Mouse (Mus musculus) kidney, postnatal 0 days (tissue): Measurements from ENCODE around the gene Ica1. TPM values are rescaled to one million over a fixed set of nuclear protein-coding genes. Genes with fewer than 3 reads are reported as not detected.

Source experiments
- ATAC-seq: fragments of 200-750 bp; cut with Nextera tagmentation; replicated peaks from 2 replicates; pipeline ENCODE4 v1.8.0; 2017; ENCODE audit warnings: low read depth, moderate number of reproducible peaks, moderate TSS enrichment, moderate library complexity; ENCODE audit not compliant: low FRiP score
- DNase-seq: peaks from one replicate; pipeline ENCODE4 v3.0.0-alpha.2; 2016; ENCODE audit warnings: low spot score
- H3K27ac ChIP-seq: fragments of 300-500 bp; sonication (generic); 2 replicates; pipeline ENCODE4 v1.5.1; 2014; ENCODE audit warnings: mild to moderate bottlenecking
- H3K27me3 ChIP-seq: fragments of 300-500 bp; sonication (generic); 2 replicates; pipeline ENCODE4 v1.6.1; 2014; ENCODE audit warnings: low read length, mixed read lengths; ENCODE audit not compliant: insufficient read depth
- H3K36me3 ChIP-seq: fragments of 300-500 bp; sonication (generic); 2 replicates; pipeline ENCODE4 v1.6.1; 2014; ENCODE audit warnings: low read length, mixed read lengths; ENCODE audit not compliant: insufficient read depth
- H3K4me1 ChIP-seq: fragments of 300-500 bp; sonication (generic); replicated peaks from 2 replicates; pipeline ENCODE4 v1.6.1; 2014; ENCODE audit warnings: antibody characterized with exemption, low read length, mixed read lengths; ENCODE audit not compliant: insufficient read depth
- H3K4me2 ChIP-seq: fragments of 300-500 bp; sonication (generic); 2 replicates; pipeline ENCODE4 v1.6.1; 2014; ENCODE audit warnings: mild to moderate bottlenecking, low read length, moderate library complexity, mixed read lengths
- H3K4me3 ChIP-seq: fragments of 300-500 bp; sonication (generic); replicated peaks from 2 replicates; pipeline ENCODE4 v1.5.1; 2014; ENCODE audit warnings: low read depth, low read length
- H3K9ac ChIP-seq: fragments of 300-500 bp; sonication (generic); 2 replicates; pipeline ENCODE4 v1.6.1; 2014; ENCODE audit warnings: low read depth, low read length
- H3K9me3 ChIP-seq: fragments of 300-500 bp; sonication (generic); replicated peaks from 2 replicates; pipeline ENCODE4 v1.6.1; 2016; ENCODE audit warnings: low read length, inconsistent platforms, mixed read lengths
- CTCF ChIP-seq: IDR thresholded peaks from 2 replicates; pipeline ENCODE4 v1.5.1; 2016; ENCODE audit warnings: antibody characterized with exemption, low read depth, mild to moderate bottlenecking, moderate library complexity
- WGBS: fragments of 180-500 bp; shearing (Covaris S2); extraction: QIAGEN DNeasy Blood & Tissue Kit; methylation state at CpG from one replicate; pipeline ENCODE4 v1.1.7; 2014; 5-methylcytosine and 5-hydroxymethylcytosine counted together
- polyA plus RNA-seq: library from polyadenylated mRNA; unstranded; fragments of >200 nt; fragmentation: Nextera tagmentation; extraction: Ambion mirVana; gene quantifications from 2 replicates; pipeline ENCODE4 v1.2.1, GENCODE M21; 2015

The Ica1 gene
- polyA plus RNA-seq, 1 experiment from 2014 or later = 30.1 TPM

GRCm38 (mm10) chr6:8725610-8726009 lies 52.7 kb downstream of the Ica1 start:
- Histone ChIP-seq H3K4me2 (no peak overlapping the region), H3K36me3 (no peaks in the 10 kb centered on the region), H3K4me1 (no peaks in the 10 kb centered on the region), H3K4me3 (no peak overlapping the region), H3K9ac (no peak overlapping the region), H3K27me3 (no peaks in the 10 kb centered on the region), H3K9me3 (no peaks in the 10 kb centered on the region), H3K27ac (no peak overlapping the region)
- ATAC-seq = no peak
- WGBS = 56% methylated on average over 1 of the region's 1 CpGs
- no peak for DNase-seq
- no peak for TF ChIP-seq CTCF

GRCm38 (mm10) chr6:8719692-8720091 lies 58.6 kb downstream of the Ica1 start:
- DNase-seq (no peak), ATAC-seq (no peak)
- 68% methylated on average over 2 of the region's 2 CpGs for WGBS
- H3K27ac ChIP-seq = no peak overlapping the region
- TF ChIP-seq CTCF = no peak
- no peaks in the 10 kb centered on the region for H3K4me1 ChIP-seq
- H3K36me3 ChIP-seq = no peaks in the 10 kb centered on the region
- H3K27me3 ChIP-seq = no peaks in the 10 kb centered on the region
- no peak overlapping the region for H3K9ac ChIP-seq
- H3K9me3 ChIP-seq = no peaks in the 10 kb centered on the region
- no peak overlapping the region for H3K4me3 ChIP-seq
- no peak overlapping the region for H3K4me2 ChIP-seq

- H3K4me1 ChIP-seq = no peaks in the 10 kb centered on the region
Measured at GRCm38 (mm10) chr6:8717967-8718366, 60.3 kb downstream of the Ica1 start.

GRCm38 (mm10) chr6:8716539-8716938 lies 61.7 kb downstream of the Ica1 start:
- WGBS = 95% methylated on average over 2 of the region's 2 CpGs
- Histone ChIP-seq H3K4me1 (no peaks in the 10 kb centered on the region), H3K9me3 (no peaks in the 10 kb centered on the region), H3K27me3 (no peaks in the 10 kb centered on the region), H3K9ac (no peak overlapping the region), H3K36me3 (no peaks in the 10 kb centered on the region), H3K4me2 (no peak overlapping the region), H3K4me3 (no peak overlapping the region), H3K27ac (no peak overlapping the region)
- no peak for TF ChIP-seq CTCF
- ATAC-seq (no peak), DNase-seq (no peak)

More at GRCm38 (mm10) chr6:8717967-8718366, 60.3 kb downstream of the Ica1 start:
- H3K9ac ChIP-seq = no peak overlapping the region
- H3K9me3 ChIP-seq = no peaks in the 10 kb centered on the region
- H3K4me3 ChIP-seq = no peak overlapping the region
- no peak for DNase-seq
- TF ChIP-seq CTCF = no peak
- no peak for ATAC-seq
- WGBS = 92% methylated on average over 7 of the region's 7 CpGs
- H3K27me3 ChIP-seq = no peaks in the 10 kb centered on the region
- no peak overlapping the region for H3K27ac ChIP-seq
- H3K36me3 ChIP-seq = no peaks in the 10 kb centered on the region
- H3K4me2 ChIP-seq = no peak overlapping the region

- no peak overlapping the region for H3K4me2 ChIP-seq
- no peak overlapping the region for H3K9ac ChIP-seq
- H3K4me1 ChIP-seq = no peaks in the 10 kb centered on the region
- no peaks in the 10 kb centered on the region for H3K9me3 ChIP-seq
- DNase-seq (no peak), ATAC-seq (no peak)
- H3K4me3 ChIP-seq = no peak overlapping the region
- TF ChIP-seq CTCF = no peak
- no peaks in the 10 kb centered on the region for H3K27me3 ChIP-seq
- no peaks in the 10 kb centered on the region for H3K36me3 ChIP-seq
- H3K27ac ChIP-seq = no peak overlapping the region
- 85% methylated on average over 5 of the region's 5 CpGs for WGBS
Measured at GRCm38 (mm10) chr6:8711246-8711645, 67.0 kb downstream of the Ica1 start.

- ATAC-seq (no peak; the same call in 1 of the 2 replicates), DNase-seq (peak; percentile 89)
- Histone ChIP-seq H3K4me1 (peaks cover 2% of the 10 kb centered on the region; the same call in 1 of the 2 replicates), H3K4me3 (no peak overlapping the region), H3K4me2 (no peak overlapping the region), H3K27me3 (no peaks in the 10 kb centered on the region), H3K36me3 (no peaks in the 10 kb centered on the region), H3K9me3 (no peaks in the 10 kb centered on the region), H3K9ac (no peak overlapping the region), H3K27ac (peak overlapping the region; percentile 69)
- peak; percentile 71 for TF ChIP-seq CTCF
- 46% methylated on average over 12 of the region's 12 CpGs for WGBS
Measured at GRCm38 (mm10) chr6:8694636-8695514, 83.4 kb downstream of the Ica1 start.
